Mouse (Mus musculus): ENCODE results near the gene Cntn6. TPM values are rescaled to one million over a fixed set of nuclear protein-coding genes. Genes with fewer than 3 reads are reported as not detected.

Gene Cntn6
- total RNA-seq, 2 experiments from 2014 or later = not detected

DNA sequence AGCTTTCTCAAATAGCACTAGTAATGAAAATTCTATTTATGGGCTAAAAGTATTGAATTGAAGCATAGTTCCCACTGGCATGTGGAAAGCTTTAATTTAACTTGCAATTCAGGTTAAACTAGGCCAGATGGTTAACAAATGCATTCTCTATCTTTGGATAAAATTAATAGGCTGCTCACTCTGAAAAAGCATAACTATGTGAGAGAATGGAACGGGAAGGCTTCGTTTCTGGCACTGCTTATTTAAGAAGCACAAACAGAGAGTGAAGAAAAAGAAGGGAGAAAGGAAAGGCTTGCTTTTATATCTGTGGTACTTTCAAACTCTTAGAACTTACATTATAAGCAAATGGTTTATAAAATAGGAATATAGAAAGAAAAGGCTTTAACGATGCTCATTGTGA is 268.6 kb downstream of the Cntn6 start:
- DNase-seq = no peak

DNA sequence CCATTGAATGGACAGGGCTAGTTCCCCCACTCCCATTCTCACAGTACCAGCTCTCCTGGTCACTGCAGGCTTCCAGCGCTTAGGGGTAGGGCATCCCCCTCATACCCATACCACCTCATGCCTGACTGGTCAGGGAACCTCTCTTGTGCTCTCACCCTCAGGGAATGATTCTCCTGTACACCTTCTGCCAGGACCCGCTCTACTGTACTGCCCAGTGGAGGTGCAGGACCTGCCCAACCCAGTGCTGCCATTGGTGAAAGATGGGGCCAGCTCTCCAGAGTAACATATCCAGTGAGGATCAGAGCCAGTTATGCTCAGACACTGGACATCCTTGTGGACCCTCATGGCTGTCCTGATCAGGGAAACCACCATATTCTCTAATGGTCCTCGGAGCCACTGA is 291.3 kb downstream of the Cntn6 start:
- DNase-seq = no peak

DNA sequence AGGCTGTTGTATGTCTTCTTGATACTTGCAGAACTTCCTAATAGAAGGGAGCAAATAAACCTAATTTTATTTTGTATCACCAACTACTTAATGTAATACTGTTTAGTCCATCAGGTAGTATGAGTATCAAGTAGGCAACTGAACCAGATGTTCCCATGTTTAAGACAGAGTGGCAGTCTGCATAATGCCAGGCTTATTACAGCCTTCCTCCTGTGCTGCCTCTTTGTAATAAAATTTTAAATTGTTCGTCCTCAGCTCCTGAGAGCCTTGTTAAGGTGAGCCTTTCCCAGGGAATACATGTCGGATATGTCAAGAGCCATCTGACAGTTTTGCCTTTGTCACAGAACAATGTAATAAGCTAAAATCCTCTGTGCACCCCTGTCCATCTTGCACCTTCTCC is 294.9 kb downstream of the Cntn6 start:
- DNase-seq = no peak

DNA sequence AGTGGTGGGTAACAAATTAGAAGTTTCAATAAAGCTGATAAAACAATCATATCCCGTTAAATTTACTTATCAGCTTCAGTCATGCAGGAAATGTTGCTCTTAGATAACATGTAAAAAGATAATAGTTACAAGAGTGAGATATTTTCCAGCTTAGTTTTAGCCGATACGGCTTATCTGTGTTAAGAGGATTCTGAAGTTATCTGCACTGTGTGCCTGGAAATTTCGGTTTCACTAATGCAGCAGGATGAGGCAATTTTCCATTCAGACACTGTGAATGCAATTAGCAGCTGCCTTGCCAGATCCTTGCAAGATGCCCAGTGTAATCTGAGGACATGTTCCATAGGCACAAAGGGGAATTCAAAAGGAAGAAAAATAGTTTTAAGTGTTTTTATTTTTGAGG is 315.9 kb downstream of the Cntn6 start:
- no peak for DNase-seq

DNA sequence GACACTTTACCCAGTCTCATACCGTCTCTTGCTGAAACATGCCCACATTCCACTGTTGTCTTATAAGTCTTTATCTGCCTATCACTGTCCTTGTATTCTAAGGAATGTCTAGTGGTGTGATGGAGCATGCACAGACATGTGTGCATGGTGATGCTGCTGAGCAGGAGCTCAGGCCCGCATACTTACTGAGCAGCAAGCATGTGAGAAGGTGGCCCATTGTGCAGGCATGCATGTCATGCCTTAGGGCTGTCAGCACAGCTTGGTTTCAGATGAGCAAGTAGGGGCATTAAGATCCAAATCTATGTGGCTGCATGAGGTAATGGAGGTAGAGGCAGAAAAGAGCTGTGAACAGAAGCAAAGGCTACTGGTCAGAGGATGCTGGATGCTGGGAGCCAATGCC is 323.0 kb downstream of the Cntn6 start:
- no peak for DNase-seq

DNA sequence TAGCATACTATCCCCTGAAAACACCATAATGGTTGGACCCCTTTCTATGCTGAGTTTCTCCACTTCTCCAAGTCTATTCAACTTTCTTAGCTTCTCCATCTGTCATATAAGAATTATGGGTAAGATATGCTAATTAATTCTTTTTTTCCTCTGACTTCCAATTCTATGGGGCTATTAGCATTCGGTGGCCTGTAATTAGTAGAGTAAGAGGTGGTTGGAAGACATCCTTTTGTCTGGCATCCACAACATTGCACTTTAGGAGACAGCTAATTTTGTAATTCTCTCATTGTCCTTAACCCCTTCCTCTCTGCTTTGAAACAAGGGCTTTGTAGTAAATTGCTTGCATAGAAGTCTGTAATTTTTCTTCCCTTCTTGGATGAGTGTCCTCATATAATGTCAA is 387.1 kb downstream of the Cntn6 start:
- DNase-seq = no peak

DNA sequence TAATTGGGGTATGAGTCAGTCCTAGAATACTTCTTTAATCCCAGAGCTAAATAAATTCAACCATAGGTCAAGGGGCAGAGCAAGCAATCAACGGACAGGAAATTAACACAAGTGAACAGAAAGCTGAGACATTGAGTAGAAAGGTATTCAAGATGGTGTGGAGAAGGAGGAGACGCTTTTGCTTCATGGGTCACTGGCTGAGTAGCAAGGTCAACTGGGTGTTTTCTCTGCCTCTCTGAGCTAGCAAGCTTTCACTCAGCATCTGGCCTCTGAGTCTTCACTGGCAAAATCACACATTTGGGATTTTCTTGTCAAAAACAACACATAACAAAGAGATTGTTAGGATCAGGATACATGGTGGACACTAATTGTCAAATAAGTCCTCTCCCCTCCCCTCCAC is 391.4 kb downstream of the Cntn6 start:
- no peak for DNase-seq

DNA sequence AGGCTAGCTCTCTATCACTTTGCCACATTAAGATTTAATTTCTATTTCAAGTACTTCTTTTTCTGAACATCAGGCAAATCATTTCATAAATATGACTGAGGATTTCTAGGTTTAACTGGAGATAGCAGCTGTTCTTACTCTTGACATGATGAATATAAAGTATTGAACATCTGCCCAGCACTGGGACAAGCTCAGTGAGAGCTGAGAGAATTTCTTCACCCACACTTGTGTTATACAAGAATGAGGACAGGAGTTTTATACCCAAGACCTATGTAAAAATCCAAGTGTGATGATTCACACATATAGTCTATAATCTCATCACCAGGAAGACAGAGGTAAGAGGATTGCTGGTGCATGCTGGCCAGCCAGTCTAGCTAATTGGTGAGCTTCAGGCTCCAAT is 393.2 kb downstream of the Cntn6 start:
- DNase-seq = no peak

DNA sequence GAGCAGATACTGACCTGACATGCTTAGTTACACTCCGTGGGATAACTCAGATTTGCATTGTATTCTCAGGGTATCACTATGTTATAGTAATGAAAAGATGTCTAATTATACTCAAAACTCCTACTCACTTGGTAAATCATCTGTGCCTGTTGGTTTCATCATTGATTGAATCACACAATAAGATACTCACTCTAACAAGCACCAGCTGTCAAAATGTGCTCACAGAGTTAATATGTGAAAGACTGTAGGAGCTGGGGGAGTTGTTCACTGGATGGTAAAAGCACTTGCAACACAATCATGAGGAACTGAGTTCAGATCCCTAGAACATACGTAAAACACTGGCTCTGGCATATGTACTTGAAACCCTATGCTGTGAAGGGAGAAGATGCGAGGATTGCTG is 398.5 kb downstream of the Cntn6 start:
- DNase-seq = no peak
